Mouse (Mus musculus) Patski (cell line): ENCODE data around the gene Il4i1. TPM values are rescaled to one million over a fixed set of nuclear protein-coding genes. Genes with fewer than 3 reads are reported as not detected.

Source experiments
- ATAC-seq: fragments of 100-300 bp; one replicate; pipeline ENCODE4 v1.8.0; 2021
- CTCF ChIA-PET: fragments of 350-600 bp; sonication (Branson Sonifier 250); formaldehyde crosslinking; loops from one replicate; lab custom pipeline; 2022; ENCODE audit warnings: inconsistent platforms; lab: Charles Lee
- POLR2A ChIA-PET: fragments of 350-600 bp; sonication (Branson Sonifier 250); formaldehyde crosslinking; loops from one replicate; lab custom pipeline; 2022; ENCODE audit warnings: antibody characterized with exemption, inconsistent platforms; lab: Charles Lee
- DNase-seq: peaks from one replicate; pipeline ENCODE4 v3.0.0-alpha.2; 2011; ENCODE audit warnings: low read depth, low spot score
- H3K27me3 ChIP-seq: fragments of 371-371 bp; one replicate; pipeline ENCODE4 v1.5.1; 2021
- CTCF ChIP-seq: fragments of 100-300 bp; IDR thresholded peaks from one replicate; pipeline ENCODE4 v1.5.1; 2021
- in situ Hi-C: fragments of 300-500 bp; cut with MboI; formaldehyde crosslinking; loops from 3 replicates; pipeline ENCODE4 v1.11.1; 2018; ENCODE audit warnings: low pct_unique_long_range_greater_than_20kb, mixed read lengths
- polyA plus RNA-seq: library from polyadenylated mRNA; unstranded; gene quantifications from one replicate; pipeline ENCODE4 v1.2.3, GENCODE M21; 2021

Gene Il4i1
- polyA plus RNA-seq, 1 experiment from 2014 or later: 2.2 TPM

DNA sequence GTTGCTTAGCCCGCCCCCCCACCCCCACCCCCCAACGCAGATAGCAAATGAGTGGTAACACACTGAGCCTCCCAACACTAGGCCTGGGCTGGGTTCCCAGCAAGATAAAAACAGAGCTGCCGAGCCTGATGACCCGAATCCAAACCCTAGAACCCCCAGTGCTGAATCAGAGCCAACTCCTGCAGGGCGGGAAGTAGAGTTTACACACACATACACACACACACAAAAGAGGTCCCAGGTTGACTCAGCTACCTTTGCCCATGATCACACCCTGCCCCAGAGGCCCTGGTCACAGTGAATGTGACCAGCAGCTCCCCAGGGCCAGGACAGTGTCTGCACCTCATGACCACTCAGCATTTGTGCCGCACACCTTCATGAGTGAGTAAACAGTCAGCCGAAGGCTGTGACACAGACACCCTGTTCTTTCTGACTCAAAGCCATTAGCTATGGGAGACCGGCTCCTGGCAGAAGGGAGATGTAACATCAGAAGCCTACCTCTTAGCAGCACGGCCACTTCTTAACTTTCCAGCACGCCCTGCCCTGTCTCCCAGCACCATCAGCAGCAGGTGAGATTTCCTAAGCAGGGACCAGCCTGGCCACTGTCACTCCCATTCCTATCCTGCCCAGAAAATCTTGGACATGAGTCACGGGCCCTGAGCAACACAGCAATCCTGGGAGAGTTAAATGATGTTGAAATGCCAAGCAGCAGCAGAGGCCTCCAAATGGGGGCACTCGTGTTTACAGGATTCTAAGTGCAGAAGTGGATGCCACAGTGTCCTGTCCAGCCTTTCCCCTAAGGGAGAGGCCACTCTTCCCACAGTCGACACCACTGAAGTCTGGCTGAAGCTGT, 72.3 kb downstream of the Il4i1 start:
- DNase-seq (peak; percentile 44), ATAC-seq (peak; percentile 44)
- ChIA-PET CTCF (interaction anchor here (1.2 kb wide), 1 partner anchor 36 kb away, joined by 3 read pairs; no protein-coding TSS in a partner anchor), POLR2A (interaction anchor here (1.1 kb wide), 1 partner anchor 19 kb away, joined by 3 read pairs; the partner anchor contains the start of gene Ptov1)
- in situ Hi-C loops: no loop called here
- no peaks in the 10 kb centered on the region for H3K27me3 ChIP-seq
- TF ChIP-seq CTCF: no peak

DNA sequence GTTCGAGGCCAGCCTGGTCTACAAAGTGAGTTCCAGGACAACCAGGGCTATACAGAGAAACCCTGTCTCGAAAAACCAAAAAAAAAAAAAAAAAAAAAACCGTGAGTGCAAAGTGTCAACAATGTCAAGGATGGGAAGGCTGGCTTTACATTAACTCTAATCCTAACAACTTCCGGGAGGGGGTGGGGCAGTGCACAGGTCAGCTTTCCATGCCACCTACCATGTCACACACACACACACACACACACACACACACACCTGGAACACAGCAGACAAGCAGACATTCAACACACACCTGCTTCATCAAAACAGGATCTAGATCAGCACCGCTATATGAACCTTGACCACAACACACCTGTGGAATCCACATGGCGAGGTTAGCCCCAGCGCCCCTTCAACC, 74.0 kb downstream of the Il4i1 start:
- ATAC-seq: no peak
- no peak for DNase-seq
- in situ Hi-C loops: loop anchor here (10.0 kb wide), 1 partner anchor 65 kb away; no protein-coding TSS in a partner anchor
- ChIA-PET POLR2A (no interaction called here), CTCF (no interaction called here)
- H3K27me3 ChIP-seq: no peaks in the 10 kb centered on the region
- TF ChIP-seq CTCF: no peak

Other genes with a start within 250 kb of the Il4i1 start
- gene Napsa, start 244.0 kb upstream of the Il4i1 start, polyA plus RNA-seq: 2.7 TPM
- gene Kcnc3, start 225.7 kb upstream of the Il4i1 start, polyA plus RNA-seq: 0.18 TPM
- 0.31 TPM for gene Myh14, start 145.5 kb upstream of the Il4i1 start, polyA plus RNA-seq
- gene Izumo2, start 107.6 kb upstream of the Il4i1 start, polyA plus RNA-seq: not detected
- gene Vrk3, start 68.0 kb upstream of the Il4i1 start, polyA plus RNA-seq: 51.5 TPM
- gene Zfp473, start 65.3 kb upstream of the Il4i1 start, polyA plus RNA-seq: 1.8 TPM
- gene Nup62, start 299 bp upstream of the Il4i1 start, polyA plus RNA-seq: 48.7 TPM
- 76.6 TPM for gene Atf5, start 271 bp downstream of the Il4i1 start, polyA plus RNA-seq
- gene Akt1s1, start 32.6 kb downstream of the Il4i1 start, polyA plus RNA-seq: 99.9 TPM
- gene Tbc1d17, start 32.7 kb downstream of the Il4i1 start, polyA plus RNA-seq: 59.1 TPM
- gene Pnkp, start 40.8 kb downstream of the Il4i1 start, polyA plus RNA-seq: 43.2 TPM
- gene Ptov1, start 53.4 kb downstream of the Il4i1 start, polyA plus RNA-seq: 308 TPM
- gene Med25, start 76.3 kb downstream of the Il4i1 start, polyA plus RNA-seq: 96.8 TPM
- gene Fuz, start 79.7 kb downstream of the Il4i1 start, polyA plus RNA-seq: 16.9 TPM
- 104 TPM for gene Ap2a1, start 113.1 kb downstream of the Il4i1 start, polyA plus RNA-seq
- 0.06 TPM for gene Tsks, start 126.8 kb downstream of the Il4i1 start, polyA plus RNA-seq
- 22.1 TPM for gene Cpt1c, start 158.5 kb downstream of the Il4i1 start, polyA plus RNA-seq
- 514 TPM for gene Prmt1, start 170.2 kb downstream of the Il4i1 start, polyA plus RNA-seq
- 108 TPM for gene Irf3, start 181.3 kb downstream of the Il4i1 start, polyA plus RNA-seq
- gene Bcl2l12, start 182.3 kb downstream of the Il4i1 start, polyA plus RNA-seq: 19.9 TPM
- 80.3 TPM for gene Scaf1, start 200.0 kb downstream of the Il4i1 start, polyA plus RNA-seq
- 78.9 TPM for gene Rras, start 201.6 kb downstream of the Il4i1 start, polyA plus RNA-seq
- 35.8 TPM for gene Prr12, start 236.5 kb downstream of the Il4i1 start, polyA plus RNA-seq
- gene Nosip, start 246.0 kb downstream of the Il4i1 start, polyA plus RNA-seq: 77.4 TPM
- 38.6 TPM for gene Prrg2, start 246.3 kb downstream of the Il4i1 start, polyA plus RNA-seq